7 mouse cellular contexts compared by ENCODE assay signal in the genomic region with DNA sequence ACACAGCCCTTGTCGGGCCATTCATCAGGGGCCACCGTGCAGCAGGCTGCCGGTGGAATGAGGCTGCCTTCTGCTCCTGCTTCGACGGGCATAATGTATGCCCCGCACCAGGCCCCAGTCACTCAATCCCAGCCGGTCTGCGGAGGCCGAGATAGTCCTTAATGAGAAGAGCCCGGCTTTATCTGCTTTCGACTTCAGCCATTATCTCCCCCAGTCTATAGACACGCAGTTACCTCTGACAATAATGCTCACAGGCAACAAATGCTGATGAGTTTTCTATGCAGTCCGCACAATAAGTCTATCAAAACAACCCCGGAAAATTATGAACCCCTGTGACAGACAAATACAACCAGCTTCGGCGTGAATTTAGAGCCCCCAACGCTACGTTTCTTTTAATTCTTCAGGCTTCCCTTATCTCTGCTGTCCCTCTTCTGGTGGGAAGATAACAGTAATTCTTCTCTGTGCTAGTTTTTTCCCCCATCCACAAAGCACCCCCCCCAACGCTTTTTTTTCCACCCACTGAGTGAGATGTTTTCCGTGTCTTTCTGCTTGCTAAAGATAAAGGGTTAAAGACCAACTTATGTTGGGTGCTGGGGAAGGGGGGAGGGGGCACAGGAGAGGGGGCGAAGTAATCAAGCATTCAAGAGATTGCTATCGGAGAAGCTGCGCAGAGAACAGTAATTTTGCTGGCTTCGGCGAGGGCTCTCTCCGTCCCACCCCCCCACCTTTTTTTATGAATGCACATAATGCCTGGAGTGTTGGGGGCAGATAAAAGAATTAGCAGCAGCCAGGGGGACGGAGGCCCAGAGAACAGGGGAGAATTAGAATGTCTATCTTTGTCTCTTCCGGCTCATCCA.
DNase-seq lines count a peak whose midpoint lies in the region; ATAC-seq and TF ChIP-seq lines count a peak whose summit lies in the region.

No protein-coding gene starts in this region.

- 0 out of 2 replicates have a peak, but pooled peaks cover 5% of the 10 kb centered on the region for H3K27me3 ChIP-seq in stomach, embryonic 15.5 days (replicated peaks)
- no peaks in the 10 kb centered on the region for H3K27me3 ChIP-seq in stomach, postnatal 0 days (ENCODE audit: control insufficient read depth, insufficient read depth, low read length)
- H3K27me3 ChIP-seq in forebrain, embryonic 10.5 days (ENCODE audit: poor library complexity, severe bottlenecking): peaks cover 100% of the 10 kb centered on the region
- peaks cover 13% of the 10 kb centered on the region for H3K27me3 ChIP-seq in liver, embryonic 13.5 days

- no peak overlapping the region for H3K27ac ChIP-seq in stomach, embryonic 15.5 days
- H3K27ac ChIP-seq in stomach, postnatal 0 days (replicated peaks): no peak overlapping the region
- H3K27ac ChIP-seq in forebrain, embryonic 10.5 days: 0 out of 2 replicates have a peak overlapping the region, but pooled peaks have one; percentile 31
- H3K27ac ChIP-seq in liver, embryonic 13.5 days: peak overlapping the region; percentile 86

- H3K4me2 ChIP-seq in stomach, embryonic 15.5 days: peak overlapping the region; percentile 16; the same call in 1 of the 2 replicates
- H3K4me2 ChIP-seq in stomach, postnatal 0 days (replicated peaks; ENCODE audit: low read depth): no peak overlapping the region
- peak overlapping the region; percentile 66 for H3K4me2 ChIP-seq in liver, embryonic 13.5 days

- no peak overlapping the region for H3K4me3 ChIP-seq in stomach, embryonic 15.5 days (replicated peaks)
- H3K4me3 ChIP-seq in stomach, postnatal 0 days (ENCODE audit: low read depth, low read length): no peak overlapping the region
- H3K4me3 ChIP-seq in forebrain, embryonic 10.5 days: peak overlapping the region; percentile 37
- H3K4me3 ChIP-seq in liver, embryonic 13.5 days (replicated peaks): peak overlapping the region; percentile 38

- no peak for TF ChIP-seq EP300 in stomach, postnatal 0 days (optimal IDR thresholded peaks at IDR 0.05)

- H3K9ac ChIP-seq in stomach, embryonic 15.5 days: no peak overlapping the region
- no peak overlapping the region for H3K9ac ChIP-seq in stomach, postnatal 0 days (ENCODE audit: low read length)
- H3K9ac ChIP-seq in liver, embryonic 13.5 days: peak overlapping the region; percentile 53

- no peaks in the 10 kb centered on the region for H3K36me3 ChIP-seq in stomach, embryonic 15.5 days
- no peaks in the 10 kb centered on the region for H3K36me3 ChIP-seq in stomach, postnatal 0 days (ENCODE audit: control insufficient read depth, insufficient read depth, low read length)
- no peaks in the 10 kb centered on the region for H3K36me3 ChIP-seq in forebrain, embryonic 10.5 days (replicated peaks)
- no peaks in the 10 kb centered on the region for H3K36me3 ChIP-seq in liver, embryonic 13.5 days

- peak; percentile 72; the same call in 1 of the 2 replicates for ATAC-seq in stomach, embryonic 15.5 days (ENCODE audit: insufficient read depth, low FRiP score, low read depth)
- ATAC-seq in stomach, postnatal 0 days (ENCODE audit: low FRiP score, low TSS enrichment): no peak
- peak; percentile 92 for ATAC-seq in liver, embryonic 13.5 days (ENCODE audit: low read depth)

- no peak for DNase-seq in stomach, postnatal 0 days (ENCODE audit: low spot score)
- DNase-seq in forebrain, embryonic 10.5 days (ENCODE audit: extremely low spot score, low spot score): peak; percentile 20
- DNase-seq in liver, embryonic 13.5 days: peak; percentile 75
- DNase-seq in T-cell, adult 2 months (ENCODE audit: low spot score): no peak
- DNase-seq in urinary bladder, postnatal 14 days (ENCODE audit: low spot score): no peak
- no peak for DNase-seq in gastrocnemius, adult 18-20 months (ENCODE audit: low spot score)

- H3K4me1 ChIP-seq in stomach, embryonic 15.5 days: peaks cover 4% of the 10 kb centered on the region; the same call in 1 of the 2 replicates
- H3K4me1 ChIP-seq in stomach, postnatal 0 days (replicated peaks; ENCODE audit: control insufficient read depth, insufficient read depth): no peaks in the 10 kb centered on the region
- peaks cover 33% of the 10 kb centered on the region for H3K4me1 ChIP-seq in forebrain, embryonic 10.5 days
- peaks cover 65% of the 10 kb centered on the region for H3K4me1 ChIP-seq in liver, embryonic 13.5 days (replicated peaks)

- 6% methylated on average over 28 of the region's 28 CpGs for WGBS in stomach, embryonic 15.5 days
- WGBS in stomach, postnatal 0 days: 6% methylated on average over 28 of the region's 28 CpGs
- WGBS in forebrain, embryonic 10.5 days: 8% methylated on average over 28 of the region's 28 CpGs
- whole genome bisulfite sequencing in liver, embryonic 13.5 days (ENCODE audit: insufficient replicate concordance): 1% methylated on average over 28 of the region's 28 CpGs

- TF ChIP-seq CTCF in stomach, postnatal 0 days (IDR thresholded peaks at IDR 0.05; ENCODE audit: low read depth): no peak

- no peaks in the 10 kb centered on the region for H3K9me3 ChIP-seq in stomach, embryonic 15.5 days
- H3K9me3 ChIP-seq in stomach, postnatal 0 days (ENCODE audit: control insufficient read depth, low read length): no peaks in the 10 kb centered on the region
- no peaks in the 10 kb centered on the region for H3K9me3 ChIP-seq in forebrain, embryonic 10.5 days
- no peaks in the 10 kb centered on the region for H3K9me3 ChIP-seq in liver, embryonic 13.5 days (replicated peaks)

Comparison
In these comparisons a context has a peak if more than half of its experiments do, and no peak if none do; other contexts are left out.
1. H3K27ac ChIP-seq: peak in forebrain, embryonic 10.5 days (single experiment) and liver, embryonic 13.5 days (single experiment); none in stomach, embryonic 15.5 days (single experiment) and stomach, postnatal 0 days (single experiment).
2. H3K4me3 ChIP-seq: peak in forebrain, embryonic 10.5 days (single experiment) and liver, embryonic 13.5 days (single experiment); none in stomach, embryonic 15.5 days (single experiment) and stomach, postnatal 0 days (single experiment).
3. DNase-seq: peak in forebrain, embryonic 10.5 days (single experiment) and liver, embryonic 13.5 days (single experiment); none in stomach, postnatal 0 days (single experiment), T-cell, adult 2 months (single experiment), urinary bladder, postnatal 14 days (single experiment) and gastrocnemius, adult 18-20 months (single experiment).